Mouse (Mus musculus) embryonic fibroblast, embryonic 13.5 days (primary cell): ENCODE measurements at regions not wholly inside any gene's neighbourhood (a gene's known extent, or its start where the extent isn't known, plus 50 kb on each side); places are given as distances from the start of the nearest gene placed in this dataset.

Experiments
- CTCF ChIP-seq: IDR thresholded peaks from 2 replicates; pipeline ENCODE4 v1.5.1; 2011; ENCODE audit warnings: mild to moderate bottlenecking, control low read depth, low read length, moderate library complexity, borderline replicate concordance; ENCODE audit not compliant: insufficient read depth
- POLR2A ChIP-seq: IDR thresholded peaks from 2 replicates; pipeline ENCODE4 v1.6.1; 2011; ENCODE audit warnings: low read depth, mild to moderate bottlenecking, control low read depth, low read length, moderate library complexity

DNA sequence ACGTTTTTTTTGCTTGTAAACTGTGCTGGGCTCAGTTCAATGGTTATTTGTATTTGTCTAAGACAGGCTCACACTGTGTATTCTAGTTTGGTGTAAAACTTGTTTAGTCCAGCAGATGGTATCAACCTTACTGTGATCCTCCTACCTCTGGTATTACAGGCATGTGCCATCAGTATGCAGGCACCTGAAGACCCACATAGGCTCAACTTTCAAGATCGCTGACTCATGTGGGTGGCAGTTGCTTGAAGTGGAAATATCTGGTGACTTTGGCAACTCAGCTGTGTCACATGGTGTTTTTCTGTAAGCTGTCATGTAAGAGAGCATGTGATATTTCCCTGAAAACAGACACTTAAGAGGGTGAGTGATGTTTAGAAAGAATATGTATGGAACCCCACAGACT, 92.2 kb upstream of the Rprm start:
- no peak for TF ChIP-seq POLR2A
- TF ChIP-seq CTCF: no peak
